Mouse (Mus musculus) retina, adult 2 months (tissue): Measurements from ENCODE around the gene Syt16.
A peak's percentile ranks its signal among the peaks of the same experiment; 100 is the strongest.

Experiments used
- DNase-seq: peaks from one replicate; pipeline ENCODE4 v3.0.0-alpha.2; 2012; ENCODE audit warnings: low read depth, low spot score

Syt16 gene

GRCm38 (mm10) chr12:74312611-74313010 is 315.1 kb downstream of the Syt16 start:
- no peak for DNase-seq

DNA sequence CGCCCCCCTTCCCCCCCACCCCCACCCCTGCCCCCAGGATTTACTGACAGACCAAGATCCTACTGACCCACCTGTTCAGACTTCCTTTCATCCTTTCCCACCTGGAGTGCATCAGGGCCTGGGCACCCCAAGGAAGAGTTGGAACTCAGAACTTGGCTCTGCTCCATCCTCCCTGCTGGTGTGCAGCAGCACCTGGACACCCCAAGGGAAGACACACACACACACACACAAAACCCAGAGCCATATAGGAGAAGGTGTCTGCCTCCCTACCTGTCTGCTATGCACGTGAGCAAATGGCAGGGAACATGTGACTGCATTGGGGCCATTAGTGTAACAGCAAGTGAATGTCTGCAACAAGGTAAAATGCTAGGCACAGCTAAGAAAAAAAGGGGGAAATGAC is 317.8 kb downstream of the Syt16 start:
- no peak for DNase-seq

GRCm38 (mm10) chr12:74316344-74316973 is 319.0 kb downstream of the Syt16 start, which contains the start of gene Gm11042:
Gene Gm11042 (minus strand): TSS chr12:74316394.
- DNase-seq = no peak

GRCm38 (mm10) chr12:74316989-74317759 is 319.7 kb downstream of the Syt16 start:
- DNase-seq = peak; percentile 56

DNA sequence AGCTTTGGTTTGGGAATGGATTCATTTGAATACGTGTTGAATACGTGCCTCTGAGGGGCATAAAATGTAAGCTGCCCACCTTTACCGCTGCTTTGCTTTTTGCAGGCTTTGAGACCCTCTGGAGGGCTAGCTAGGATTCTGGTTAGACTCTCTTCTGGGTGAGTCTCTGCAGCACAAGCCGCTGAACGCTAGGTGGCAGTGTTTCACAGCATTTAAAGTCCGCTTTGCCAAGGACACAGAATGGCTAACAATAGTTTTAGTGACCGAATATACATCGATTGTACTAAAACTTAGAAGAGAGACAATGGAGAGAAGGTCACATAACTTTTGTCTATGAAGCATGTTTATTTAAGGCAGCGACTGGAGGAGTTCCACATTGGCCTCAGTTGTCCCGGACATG is 322.9 kb downstream of the Syt16 start:
- DNase-seq = peak; percentile 40

DNA sequence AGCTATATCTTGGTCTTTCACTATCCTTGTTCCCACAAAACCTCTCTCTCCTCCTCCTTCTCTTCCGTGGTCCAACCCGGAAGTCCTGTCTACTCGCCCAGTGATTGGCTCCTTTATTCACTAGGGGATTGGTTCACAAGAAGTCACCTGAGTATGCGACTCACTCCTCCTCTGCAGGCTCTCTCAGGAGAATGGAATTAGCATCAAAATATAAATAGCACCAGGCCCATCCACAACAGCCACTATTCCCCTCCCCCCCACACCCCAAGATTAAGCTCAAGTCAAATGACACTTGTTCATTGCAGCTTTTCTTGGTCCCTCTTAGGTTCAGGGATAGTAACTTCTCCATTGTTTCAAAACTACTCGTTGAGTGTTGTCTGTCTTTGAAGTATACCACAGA is 324.5 kb downstream of the Syt16 start:
- DNase-seq = no peak
